Mouse (Mus musculus) stomach, embryonic 14.5 days (tissue): ENCODE data around the gene Agmat. TPM values are rescaled to one million over a fixed set of nuclear protein-coding genes. Genes with fewer than 3 reads are reported as not detected.

Experiments used
- ATAC-seq: fragments of 200-750 bp; cut with Nextera tagmentation; 2 replicates; pipeline ENCODE4 v1.8.0; 2017; ENCODE audit warnings: low read depth, moderate TSS enrichment; ENCODE audit not compliant: insufficient number of reproducible peaks, insufficient read depth, low FRiP score
- H3K27ac ChIP-seq: fragments of 300-500 bp; sonication (generic); 2 replicates; pipeline ENCODE4 v1.5.1; 2014; ENCODE audit warnings: mild to moderate bottlenecking, low read length, moderate library complexity, mixed read lengths
- H3K27me3 ChIP-seq: fragments of 300-500 bp; sonication (generic); 2 replicates; pipeline ENCODE4 v1.6.1; 2014; ENCODE audit warnings: low read length, control low read depth, mixed read lengths; ENCODE audit not compliant: control insufficient read depth, insufficient read depth
- H3K36me3 ChIP-seq: fragments of 300-500 bp; sonication (generic); 2 replicates; pipeline ENCODE4 v1.6.1; 2014; ENCODE audit warnings: mild to moderate bottlenecking, control low read depth, low read length, moderate library complexity, mixed read lengths; ENCODE audit not compliant: control insufficient read depth, insufficient read depth
- H3K4me1 ChIP-seq: fragments of 300-500 bp; sonication (generic); 2 replicates; pipeline ENCODE4 v1.6.1; 2014; ENCODE audit warnings: low read length, control low read depth, mixed read lengths; ENCODE audit not compliant: control insufficient read depth, insufficient read depth
- H3K4me2 ChIP-seq: fragments of 300-500 bp; sonication (generic); replicated peaks from 2 replicates; pipeline ENCODE4 v1.6.1; 2014; ENCODE audit warnings: low read depth, low read length, control low read depth
- H3K4me3 ChIP-seq: fragments of 300-500 bp; sonication (generic); 2 replicates; pipeline ENCODE4 v1.5.1; 2014; ENCODE audit warnings: low read depth, low read length, control low read depth
- H3K9ac ChIP-seq: fragments of 300-500 bp; sonication (generic); replicated peaks from 2 replicates; pipeline ENCODE4 v1.6.1; 2014; ENCODE audit warnings: low read depth, mild to moderate bottlenecking, control low read depth, low read length, moderate library complexity, mixed read lengths
- H3K9me3 ChIP-seq: fragments of 300-500 bp; sonication (generic); 2 replicates; pipeline ENCODE4 v1.6.1; 2016; ENCODE audit warnings: low read depth, low read length, control low read depth; ENCODE audit not compliant: control insufficient read depth
- WGBS: fragments of 180-500 bp; shearing (Covaris S2); extraction: QIAGEN DNeasy Blood & Tissue Kit; methylation state at CpG from one replicate; pipeline ENCODE4 v1.1.7; 2014; 5-methylcytosine and 5-hydroxymethylcytosine counted together
- polyA plus RNA-seq: library from polyadenylated mRNA; unstranded; fragments of >200 nt; fragmentation: Nextera tagmentation; extraction: Ambion mirVana; gene quantifications from 2 replicates; pipeline ENCODE4 v1.2.1, GENCODE M21; 2014

Gene Agmat
- polyA plus RNA-seq, 1 experiment from 2014 or later, result not detected

GRCm38 (mm10) chr4:141787462-141787861 lies 41.0 kb downstream of the Agmat start:
- Histone ChIP-seq H3K4me3 (no peak overlapping the region), H3K9ac (no peak overlapping the region), H3K4me2 (no peak overlapping the region), H3K9me3 (no peaks in the 10 kb centered on the region), H3K27me3 (no peaks in the 10 kb centered on the region), H3K4me1 (peaks cover 5% of the 10 kb centered on the region; the same call in 1 of the 2 replicates), H3K36me3 (peaks cover 19% of the 10 kb centered on the region), H3K27ac (no peak overlapping the region)
- 94% methylated on average over 7 of the region's 7 CpGs for WGBS
- no peak for ATAC-seq

GRCm38 (mm10) chr4:141789564-141790218 lies 43.2 kb downstream of the Agmat start:
- Histone ChIP-seq H3K9me3 (no peaks in the 10 kb centered on the region), H3K4me1 (peaks cover 5% of the 10 kb centered on the region; the same call in 1 of the 2 replicates), H3K4me2 (peak overlapping the region; percentile 85), H3K4me3 (peak overlapping the region; percentile 96), H3K27ac (no peak overlapping the region; the same call in 1 of the 2 replicates), H3K27me3 (no peaks in the 10 kb centered on the region), H3K36me3 (peaks cover 10% of the 10 kb centered on the region), H3K9ac (peak overlapping the region; percentile 92)
- WGBS, result 43% methylated on average over 3 of the region's 3 CpGs
- no peak for ATAC-seq

- Histone ChIP-seq H3K36me3 (peaks cover 6% of the 10 kb centered on the region), H3K4me3 (peak within 1 kb of the TSS; percentile 96), H3K9ac (peak within 1 kb of the TSS; percentile 92), H3K27me3 (no peaks in the 10 kb centered on the region), H3K4me2 (peak within 1 kb of the TSS; percentile 85), H3K9me3 (no peaks in the 10 kb centered on the region), H3K27ac (peak within 1 kb of the TSS; percentile 70; the same call in 1 of the 2 replicates), H3K4me1 (peaks cover 5% of the 10 kb centered on the region; the same call in 1 of the 2 replicates)
- under 1% methylated on average over 41 of the region's 42 CpGs for WGBS
- peak; percentile 86 for ATAC-seq
These were observed 44.1 kb downstream of the Agmat start, which contains the start of gene Dnajc16 for GRCm38 (mm10) chr4:141790524-141790990. Gene Dnajc16, minus strand, starts transcription at chr4:141790931.

GRCm38 (mm10) chr4:141791486-141791885 lies 45.0 kb downstream of the Agmat start:
- Histone ChIP-seq H3K4me3 (no peak overlapping the region), H3K9me3 (no peaks in the 10 kb centered on the region), H3K27ac (no peak overlapping the region), H3K4me1 (peaks cover 5% of the 10 kb centered on the region; the same call in 1 of the 2 replicates), H3K4me2 (no peak overlapping the region), H3K36me3 (peaks cover 1% of the 10 kb centered on the region), H3K27me3 (no peaks in the 10 kb centered on the region), H3K9ac (no peak overlapping the region)
- WGBS, result 91% methylated on average over 7 of the region's 7 CpGs
- ATAC-seq, result no peak

GRCm38 (mm10) chr4:141791951-141792350 lies 45.5 kb downstream of the Agmat start:
- no peak for ATAC-seq
- H3K9me3 ChIP-seq, result no peaks in the 10 kb centered on the region
- peaks cover 5% of the 10 kb centered on the region; the same call in 1 of the 2 replicates for H3K4me1 ChIP-seq
- H3K36me3 ChIP-seq, result peaks cover under 1% of the 10 kb centered on the region; the same call in 1 of the 2 replicates
- H3K9ac ChIP-seq, result no peak overlapping the region
- H3K27me3 ChIP-seq, result no peaks in the 10 kb centered on the region
- no peak overlapping the region for H3K4me3 ChIP-seq
- H3K4me2 ChIP-seq, result no peak overlapping the region
- WGBS, result 85% methylated on average over 8 of the region's 8 CpGs
- H3K27ac ChIP-seq, result no peak overlapping the region

GRCm38 (mm10) chr4:141792554-141793281 lies 46.2 kb downstream of the Agmat start:
- 12% methylated on average over 10 of the region's 10 CpGs for WGBS
- ATAC-seq, result no peak

GRCm38 (mm10) chr4:141793282-141794151 lies 47.0 kb downstream of the Agmat start, which contains the start of gene Casp9:
Gene Casp9, plus strand, starts transcription at chr4:141793612.
- peak within 1 kb of the TSS; percentile 94 for H3K27ac ChIP-seq
- H3K36me3 ChIP-seq, result peaks cover 4% of the 10 kb centered on the region; the same call in 1 of the 2 replicates
- no peaks in the 10 kb centered on the region for H3K9me3 ChIP-seq
- ATAC-seq, result peak; percentile 85
- no peaks in the 10 kb centered on the region for H3K27me3 ChIP-seq
- H3K4me2 ChIP-seq, result peak within 1 kb of the TSS; percentile 58
- peak within 1 kb of the TSS; percentile 63 for H3K4me3 ChIP-seq
- WGBS, result under 1% methylated on average over 53 of the region's 80 CpGs
- peak within 1 kb of the TSS; percentile 45 for H3K9ac ChIP-seq
- peaks cover 5% of the 10 kb centered on the region; the same call in 1 of the 2 replicates for H3K4me1 ChIP-seq

More at GRCm38 (mm10) chr4:141792554-141793281, 46.2 kb downstream of the Agmat start:
- Histone ChIP-seq H3K9me3 (no peaks in the 10 kb centered on the region), H3K36me3 (peaks cover 4% of the 10 kb centered on the region; the same call in 1 of the 2 replicates), H3K4me2 (peak overlapping the region; percentile 39), H3K27me3 (no peaks in the 10 kb centered on the region), H3K27ac (peak overlapping the region; percentile 94), H3K9ac (peak overlapping the region; percentile 45; the same call in 1 of the 2 replicates), H3K4me1 (peaks cover 5% of the 10 kb centered on the region; the same call in 1 of the 2 replicates), H3K4me3 (peak overlapping the region; percentile 63)
